Comparison of ENCODE assay signal across 16 mouse cellular contexts in genomic region chr4:136261912-136262311, GRCm38 (mm10). TPM values are rescaled to one million over a fixed set of nuclear protein-coding genes. Genes with fewer than 3 reads are reported as not detected.
DNase-seq lines count a peak whose midpoint lies in the region; ATAC-seq and TF ChIP-seq lines count a peak whose summit lies in the region.
"Had no signal": no experiment of that assay in that cellular context is flagged by ENCODE, and none has a peak within 500 bp of the region (broad histone marks: within the 10 kb centered on the region; RNA-seq: fewer than 3 reads in every experiment).

No protein-coding gene starts in this region.

- H3K9ac ChIP-seq in kidney, postnatal 0 days (ENCODE audit: low read depth, low read length), result no peak overlapping the region
- peak overlapping the region; percentile 35; the same call in 1 of the 2 replicates for H3K9ac ChIP-seq in stomach, embryonic 16.5 days (ENCODE audit: low read length)
- no peak overlapping the region for H3K9ac ChIP-seq in midbrain, embryonic 14.5 days (replicated peaks; ENCODE audit: low read length)
- H3K9ac ChIP-seq: forebrain, postnatal 0 days; liver, embryonic 13.5 days had no signal

- WGBS in kidney, postnatal 0 days, result 61% methylated on average over 10 of the region's 10 CpGs
- 53% methylated on average over 10 of the region's 10 CpGs for WGBS in stomach, embryonic 16.5 days
- 88% methylated on average over 10 of the region's 10 CpGs for WGBS in midbrain, embryonic 14.5 days

- DNase-seq in heart, adult 11 months, result peak; percentile 96
- no peak for DNase-seq in heart, postnatal 14 days
- DNase-seq in lung, postnatal 10 days, result peak; percentile 50
- no peak for DNase-seq in lung, postnatal 4 days
- peak; percentile 39 for DNase-seq in kidney, postnatal 0 days (ENCODE audit: low spot score)
- DNase-seq in midbrain, embryonic 14.5 days, result no peak
- DNase-seq in frontal cortex, postnatal 36 days (ENCODE audit: low spot score in 2 of 2), result no peak
- DNase-seq: adrenal gland, postnatal 36 days; cerebellum, adult 11 months; forebrain, postnatal 0 days; liver, embryonic 13.5 days; right cerebral cortex, postnatal 4 days had no signal

- H3K4me1 ChIP-seq in kidney, postnatal 0 days (replicated peaks; ENCODE audit: insufficient read depth, low read length), result no peaks in the 10 kb centered on the region
- peaks cover 4% of the 10 kb centered on the region; the same call in 1 of the 2 replicates for H3K4me1 ChIP-seq in stomach, embryonic 16.5 days (ENCODE audit: control insufficient read depth, insufficient read depth, low read length)
- no peaks in the 10 kb centered on the region for H3K4me1 ChIP-seq in midbrain, embryonic 14.5 days (ENCODE audit: control insufficient read depth, insufficient read depth, low read length)

- H3K4me3 ChIP-seq in kidney, postnatal 0 days (replicated peaks; ENCODE audit: low read depth, low read length), result no peak overlapping the region
- H3K4me3 ChIP-seq in stomach, embryonic 16.5 days (replicated peaks; ENCODE audit: low read length), result no peak overlapping the region
- no peak overlapping the region for H3K4me3 ChIP-seq in midbrain, embryonic 14.5 days (replicated peaks; ENCODE audit: low read depth, low read length)
- H3K4me3 ChIP-seq: liver, embryonic 13.5 days had no signal

- ATAC-seq in kidney, postnatal 0 days (replicated peaks; ENCODE audit: low FRiP score, low read depth), result peak; percentile 58
- ATAC-seq in stomach, embryonic 16.5 days (ENCODE audit: insufficient read depth, low FRiP score), result no peak
- no peak for ATAC-seq in midbrain, embryonic 14.5 days (ENCODE audit: low FRiP score, low TSS enrichment)
- ATAC-seq: forebrain, postnatal 0 days; hindbrain, embryonic 16.5 days had no signal

- H3K9me3 ChIP-seq in kidney, postnatal 0 days (replicated peaks; ENCODE audit: low read length), result no peaks in the 10 kb centered on the region
- no peaks in the 10 kb centered on the region for H3K9me3 ChIP-seq in stomach, embryonic 16.5 days (replicated peaks; ENCODE audit: control insufficient read depth, low read length)
- no peaks in the 10 kb centered on the region for H3K9me3 ChIP-seq in midbrain, embryonic 14.5 days (ENCODE audit: control insufficient read depth, low read length)
- H3K9me3 ChIP-seq: liver, embryonic 13.5 days had no signal

- no peak overlapping the region for H3K27ac ChIP-seq in kidney, postnatal 0 days
- H3K27ac ChIP-seq in stomach, embryonic 16.5 days (ENCODE audit: low read length), result no peak overlapping the region
- H3K27ac ChIP-seq in midbrain, embryonic 14.5 days (replicated peaks; ENCODE audit: low read depth, low read length), result no peak overlapping the region
- H3K27ac ChIP-seq: liver, embryonic 13.5 days had no signal

- intact Hi-C loops in heart, postnatal 14 days (cut with DNase I), result loop anchor here (2.0 kb wide), 2 partner anchors 23 to 63 kb away; partner anchors contain the start of gene Zfp46

- TF ChIP-seq CTCF in kidney, postnatal 0 days (IDR thresholded peaks at IDR 0.05; ENCODE audit: low read depth), result no peak

- no peak overlapping the region for H3K4me2 ChIP-seq in kidney, postnatal 0 days (ENCODE audit: low read length)
- no peak overlapping the region for H3K4me2 ChIP-seq in stomach, embryonic 16.5 days (ENCODE audit: low read depth, low read length)
- H3K4me2 ChIP-seq in midbrain, embryonic 14.5 days (ENCODE audit: low read length), result no peak overlapping the region
- H3K4me2 ChIP-seq: liver, embryonic 13.5 days had no signal

- no peaks in the 10 kb centered on the region for H3K36me3 ChIP-seq in kidney, postnatal 0 days (ENCODE audit: insufficient read depth, low read length)
- H3K36me3 ChIP-seq in stomach, embryonic 16.5 days (ENCODE audit: control insufficient read depth, insufficient read depth, low read length), result no peaks in the 10 kb centered on the region
- H3K36me3 ChIP-seq in midbrain, embryonic 14.5 days (ENCODE audit: control insufficient read depth, insufficient read depth, low read length), result no peaks in the 10 kb centered on the region
- H3K36me3 ChIP-seq: liver, embryonic 13.5 days had no signal

- no peaks in the 10 kb centered on the region for H3K27me3 ChIP-seq in kidney, postnatal 0 days (ENCODE audit: insufficient read depth, low read length)
- no peaks in the 10 kb centered on the region for H3K27me3 ChIP-seq in stomach, embryonic 16.5 days (ENCODE audit: control insufficient read depth, insufficient read depth, low read length)
- H3K27me3 ChIP-seq in midbrain, embryonic 14.5 days (ENCODE audit: control insufficient read depth, insufficient read depth, low read length), result no peaks in the 10 kb centered on the region

RNA-seq across cellular contexts. Expression of gene Tcea3, which starts 14.4 kb away (rescaled TPM):
- 10 to 100 TPM; 77.1 to 77.6 TPM for total RNA-seq in heart, postnatal 14 days (2021)
- 11.2 and 12.3 TPM in 2 replicates for polyA plus RNA-seq in kidney, postnatal 0 days (2015; fragmentation: Nextera tagmentation; extraction: Ambion mirVana)
- polyA plus RNA-seq in stomach, embryonic 16.5 days (2015; fragmentation: Nextera tagmentation; extraction: Ambion mirVana), result 23.9 and 29.1 TPM in 2 replicates
- polyA plus RNA-seq in midbrain, embryonic 14.5 days (2014; fragmentation: Nextera tagmentation; extraction: Ambion mirVana), result 0.18 and 1.2 TPM in 2 replicates
- total RNA-seq: common myeloid progenitor, adult 5-6 weeks; granulocyte monocyte progenitor cell, adult 5-6 weeks had no signal

RNA-seq across cellular contexts. Expression of gene Zfp46, which starts 22.6 kb away (rescaled TPM):
- total RNA-seq in heart, postnatal 14 days (2021), result 10 to 100 TPM; 56.1 to 64.2 TPM
- polyA plus RNA-seq in kidney, postnatal 0 days (2015; fragmentation: Nextera tagmentation; extraction: Ambion mirVana), result 13.8 and 15.2 TPM in 2 replicates
- polyA plus RNA-seq in stomach, embryonic 16.5 days (2015; fragmentation: Nextera tagmentation; extraction: Ambion mirVana), result 23.9 and 25.9 TPM in 2 replicates
- 31.1 and 47.7 TPM in 2 replicates for polyA plus RNA-seq in midbrain, embryonic 14.5 days (2014; fragmentation: Nextera tagmentation; extraction: Ambion mirVana)

RNA-seq across cellular contexts. Expression of gene Hnrnpr, which starts 48.8 kb away (rescaled TPM):
- total RNA-seq in heart, postnatal 14 days (2021), result 10 to 100 TPM; 47.8 to 51.5 TPM
- 121 and 130 TPM in 2 replicates for polyA plus RNA-seq in kidney, postnatal 0 days (2015; fragmentation: Nextera tagmentation; extraction: Ambion mirVana)
- 119 and 121 TPM in 2 replicates for polyA plus RNA-seq in stomach, embryonic 16.5 days (2015; fragmentation: Nextera tagmentation; extraction: Ambion mirVana)
- 152 and 207 TPM in 2 replicates for polyA plus RNA-seq in midbrain, embryonic 14.5 days (2014; fragmentation: Nextera tagmentation; extraction: Ambion mirVana)

RNA-seq across cellular contexts. Expression of gene Asap3, which starts 55.7 kb away (rescaled TPM):
- total RNA-seq in heart, postnatal 14 days (2021), result 10 to 100 TPM; 11.6 to 12.8 TPM
- 2.7 and 3.0 TPM in 2 replicates for polyA plus RNA-seq in kidney, postnatal 0 days (2015; fragmentation: Nextera tagmentation; extraction: Ambion mirVana)
- 7.0 and 7.1 TPM in 2 replicates for polyA plus RNA-seq in stomach, embryonic 16.5 days (2015; fragmentation: Nextera tagmentation; extraction: Ambion mirVana)
- 1.8 and 3.4 TPM in 2 replicates for polyA plus RNA-seq in midbrain, embryonic 14.5 days (2014; fragmentation: Nextera tagmentation; extraction: Ambion mirVana)
- total RNA-seq: common myeloid progenitor, adult 5-6 weeks; granulocyte monocyte progenitor cell, adult 5-6 weeks had no signal

Comparison
In these comparisons a context has a peak if more than half of its experiments do, and no peak if none do; other contexts are left out.
1. DNase-seq: peak in heart, adult 11 months (single experiment), lung, postnatal 10 days (single experiment) and kidney, postnatal 0 days (single experiment); none in heart, postnatal 14 days (0 of 2), lung, postnatal 4 days (0 of 2), midbrain, embryonic 14.5 days (single experiment) and frontal cortex, postnatal 36 days (0 of 2).